Mouse (Mus musculus) olfactory bulb, adult 2 months (tissue): ENCODE measurements around the gene Crim1.

Source experiments
- CTCF ChIP-seq: fragments of 200-500 bp; IDR thresholded peaks from 2 replicates; pipeline ENCODE4 v1.5.1; 2012; ENCODE audit warnings: low read depth, mild to moderate bottlenecking, low read length, moderate library complexity; ENCODE audit not compliant: insufficient read depth
- POLR2A ChIP-seq: fragments of 200-500 bp; IDR thresholded peaks from 2 replicates; pipeline ENCODE4 v1.6.1; 2012; ENCODE audit warnings: mild to moderate bottlenecking, low read depth, low read length, moderate library complexity; ENCODE audit not compliant: insufficient read depth

- no peak for TF ChIP-seq CTCF
- TF ChIP-seq POLR2A, result no peak
These were observed 48.1 kb downstream of the Crim1 start for GRCm38 (mm10) chr17:78248197-78248596.
